Mouse (Mus musculus) ES-Bruce4 (cell line): ENCODE measurements around the gene Fat2.

Source experiments
- CTCF ChIP-seq: IDR thresholded peaks from one replicate; pipeline ENCODE4 v1.8.1; 2011; ENCODE audit warnings: low read depth, low read length
- POLR2A ChIP-seq: IDR thresholded peaks from one replicate; pipeline ENCODE4 v1.8.1; 2011; ENCODE audit warnings: low read length; ENCODE audit not compliant: insufficient read depth

GRCm38 (mm10) chr11:55213518-55213917 is 122.8 kb downstream of the Fat2 start:
- TF ChIP-seq POLR2A (no peak), CTCF (no peak)
